Mouse (Mus musculus) granulocyte monocyte progenitor cell, adult 5-6 weeks (primary cell): ENCODE data around the gene Hhatl. TPM values are rescaled to one million over a fixed set of nuclear protein-coding genes. Genes with fewer than 3 reads are reported as not detected.

Source experiments
- ATAC-seq: replicated peaks from 2 replicates; pipeline ENCODE4 v1.8.0; 2016; ENCODE audit warnings: mild to moderate bottlenecking, moderate TSS enrichment, inconsistent platforms; ENCODE audit not compliant: poor library complexity, severe bottlenecking
- total RNA-seq, 2 experiments: library from RNA; stranded (forward) in 1 of 2; stranded (reverse) in 1 of 2; fragments of 200-712, 200-1000 nt in 1 of 2; fragments of >200 nt in 1 of 2; fragmentation: Nextera tagmentation in 1 of 2; gene quantifications; 2 replicates each; pipeline ENCODE4 v1.2.3; 2014 to 2017

Hhatl gene
- total RNA-seq, 2 experiments from 2014 or later, result not detected

- peak; percentile 16 for ATAC-seq
These were observed 31.8 kb downstream of the Hhatl start for GRCm38 (mm10) chr9:121760271-121761090.

DNA sequence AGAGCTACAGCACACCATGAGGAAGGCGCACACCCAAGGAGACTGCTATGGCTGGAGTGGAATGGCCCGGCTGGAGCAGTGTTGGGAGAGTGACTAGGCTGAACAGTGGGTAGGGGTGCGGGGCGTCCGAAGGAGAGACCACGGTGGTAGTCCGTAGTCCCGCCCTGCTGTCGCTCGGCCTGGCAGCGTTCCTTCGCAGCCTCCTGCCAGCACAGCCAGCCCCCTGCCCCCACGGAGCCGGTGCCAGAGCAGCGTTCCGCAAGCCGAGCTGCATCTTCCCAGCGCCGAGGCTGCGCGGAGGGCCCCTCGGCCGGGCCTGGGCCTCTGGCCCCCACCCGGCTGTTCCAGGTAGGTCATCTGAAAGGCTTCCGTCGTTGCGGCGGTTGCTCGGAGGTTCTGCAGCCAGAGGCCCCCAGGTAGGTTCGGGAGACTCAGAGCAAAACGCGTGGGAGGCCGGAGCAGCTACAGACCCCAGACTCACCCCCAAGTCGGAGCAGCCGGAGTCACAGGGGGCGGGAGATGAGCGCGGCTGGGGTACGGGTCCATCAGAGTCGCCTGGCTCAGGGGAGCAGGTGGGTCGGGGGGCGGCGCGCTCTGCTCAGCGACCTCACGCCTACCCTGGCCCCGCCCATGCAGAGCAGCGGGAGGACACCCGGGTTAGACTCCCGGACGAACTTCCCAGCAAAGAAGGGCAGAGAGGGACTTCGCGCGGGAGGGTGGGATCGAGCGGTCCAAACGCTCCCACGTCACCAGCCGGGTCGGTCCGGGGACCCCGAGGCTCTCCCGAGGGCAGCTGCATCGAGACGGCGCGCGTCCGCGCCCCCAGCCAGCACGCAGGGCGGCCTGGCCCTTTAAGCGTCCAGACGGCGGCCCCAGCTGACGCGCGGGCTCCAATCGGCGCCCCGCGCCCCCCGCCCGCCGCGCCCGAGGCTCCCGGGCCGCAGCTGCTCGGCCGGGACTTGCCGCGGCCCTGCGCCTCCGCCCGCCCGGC lies 32.9 kb downstream of the Hhatl start, which contains the start of gene Zfp651:
TSS of gene Zfp651 (plus strand) at position 240 of the 991 bp plus-strand sequence.
- peak; percentile 19 for ATAC-seq

- ATAC-seq, result no peak
These were observed 34.2 kb downstream of the Hhatl start for GRCm38 (mm10) chr9:121757835-121758814.

DNA sequence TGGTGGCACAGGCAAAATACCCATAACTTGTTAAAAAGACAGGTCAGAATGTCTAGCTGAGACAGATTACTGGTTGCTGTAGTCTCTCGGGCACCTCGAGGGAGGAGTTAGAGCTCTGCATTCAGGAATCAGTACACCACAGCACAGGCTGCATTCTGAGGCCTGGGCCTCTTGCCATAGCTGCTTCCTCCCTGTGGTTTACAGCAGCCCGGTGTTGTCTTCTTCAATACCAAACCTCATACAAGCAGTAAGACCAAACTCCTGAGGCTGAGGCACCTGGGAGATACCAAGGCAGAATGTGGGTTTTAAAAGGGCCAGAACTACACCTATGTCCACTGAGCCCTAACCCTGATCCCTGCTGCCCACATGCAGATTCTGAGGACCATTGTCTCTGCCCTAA lies 34.9 kb downstream of the Hhatl start:
- peak; percentile 21; the same call in 1 of the 2 replicates for ATAC-seq

DNA sequence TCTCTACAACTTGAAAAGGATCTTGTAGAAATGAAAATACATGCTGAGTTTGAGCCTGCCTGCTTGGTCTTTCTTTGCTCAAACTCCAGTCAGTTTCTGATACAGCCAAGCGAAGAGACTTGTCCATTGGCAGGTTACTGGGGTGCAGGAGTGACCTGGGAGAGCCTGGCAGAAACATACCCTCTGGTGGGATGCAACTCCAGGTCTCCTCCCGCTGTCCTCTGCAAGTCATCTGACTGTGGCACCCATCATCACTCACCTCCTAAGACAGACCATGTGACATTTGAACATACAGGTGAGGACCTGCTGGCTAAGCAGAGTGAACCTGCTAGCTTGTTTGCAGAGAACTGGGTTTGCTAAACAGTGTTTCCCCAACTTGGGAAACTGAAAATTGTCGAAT lies 35.5 kb downstream of the Hhatl start:
- no peak for ATAC-seq

DNA sequence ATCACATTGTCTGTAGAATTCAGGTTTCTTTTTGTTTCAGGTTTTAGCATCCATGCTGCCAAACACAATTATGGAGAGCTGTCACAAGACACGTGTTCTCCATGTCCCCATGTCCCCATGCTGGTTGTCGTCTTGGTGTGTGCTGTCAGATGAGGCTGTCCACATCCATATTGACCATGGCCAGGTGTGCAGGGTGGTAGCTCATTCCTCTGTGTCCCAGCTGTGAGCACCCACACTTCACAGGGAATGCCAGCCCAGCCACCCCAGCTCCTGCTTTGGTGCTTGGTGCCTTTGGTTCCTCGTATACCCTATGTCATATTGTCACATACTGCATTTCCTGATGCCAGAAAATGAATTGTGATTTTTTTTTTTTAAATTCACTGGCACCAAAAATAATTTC lies 37.7 kb downstream of the Hhatl start:
- no peak for ATAC-seq

GRCm38 (mm10) chr9:121752774-121753173 lies 39.5 kb downstream of the Hhatl start:
- no peak for ATAC-seq

GRCm38 (mm10) chr9:121744051-121744450 lies 48.3 kb downstream of the Hhatl start:
- ATAC-seq, result peak; percentile 44

DNA sequence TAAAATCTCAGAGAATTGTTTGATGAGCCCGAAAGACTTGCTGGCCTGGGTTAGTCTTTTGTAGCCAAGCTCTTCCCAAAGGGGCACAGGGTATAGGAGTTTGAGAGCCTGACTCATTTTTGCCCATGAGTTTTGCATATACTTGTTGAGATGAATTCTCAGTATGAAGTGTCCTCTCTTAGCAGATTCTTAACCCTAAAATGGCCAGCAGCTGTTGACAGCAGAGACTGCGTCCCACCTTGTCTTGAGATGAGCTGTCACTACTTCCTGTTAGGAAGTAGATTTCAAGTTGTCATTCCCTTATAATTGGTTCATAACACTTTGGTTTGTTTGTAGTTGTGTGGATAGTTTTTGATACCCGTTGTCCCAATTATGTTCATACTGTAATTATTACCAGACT lies 51.1 kb downstream of the Hhatl start:
- no peak for ATAC-seq

DNA sequence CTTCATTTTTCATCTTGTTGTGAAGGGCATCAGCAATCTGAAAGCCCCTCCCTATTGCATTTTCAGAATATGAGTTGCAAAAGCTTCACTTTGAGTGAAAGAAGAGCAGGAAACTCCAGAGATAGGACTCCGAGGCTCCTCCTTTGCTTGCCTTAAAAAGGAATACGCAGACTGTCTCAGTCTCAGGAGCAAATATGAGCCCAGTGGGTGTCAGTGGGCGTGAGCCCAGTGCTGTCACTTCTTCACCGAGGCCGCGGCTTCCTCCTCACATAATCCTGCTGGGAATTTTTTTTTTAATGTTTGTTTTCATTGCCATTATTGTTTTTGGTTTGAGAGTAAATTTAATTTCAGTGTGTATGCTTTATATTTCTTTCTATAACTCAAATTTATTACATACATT lies 51.8 kb downstream of the Hhatl start:
- ATAC-seq, result no peak

Other genes with a start within 250 kb of the Hhatl start
- gene Lyzl4, start 150.4 kb downstream of the Hhatl start, total RNA-seq (2014; fragmentation: Nextera tagmentation), result not detected in 2 replicates
- gene Lyzl4, start 150.4 kb downstream of the Hhatl start, total RNA-seq (2017), result not detected in 2 replicates
- gene Vipr1, start 149.8 kb downstream of the Hhatl start, total RNA-seq (2014; fragmentation: Nextera tagmentation), result not detected in 2 replicates
- gene Vipr1, start 149.8 kb downstream of the Hhatl start, total RNA-seq (2017), result not detected in 2 replicates
- gene Sec22c, start 87.0 kb downstream of the Hhatl start, total RNA-seq (2014; fragmentation: Nextera tagmentation), result 14.7 and 18.2 TPM in 2 replicates
- gene Sec22c, start 87.0 kb downstream of the Hhatl start, total RNA-seq (2017), result 4.7 and 10.5 TPM in 2 replicates
- 25.7 and 67.5 TPM in 2 replicates for gene Ss18l2, start 82.2 kb downstream of the Hhatl start, total RNA-seq (2014; fragmentation: Nextera tagmentation)
- gene Ss18l2, start 82.2 kb downstream of the Hhatl start, total RNA-seq (2017), result 44.9 and 59.5 TPM in 2 replicates
- gene Nktr, start 73.3 kb downstream of the Hhatl start, total RNA-seq (2014; fragmentation: Nextera tagmentation), result 140 and 176 TPM in 2 replicates
- gene Nktr, start 73.3 kb downstream of the Hhatl start, total RNA-seq (2017), result 130 and 131 TPM in 2 replicates
- 0.98 TPM in 1 of 2 replicates, not detected in the other for gene Zfp651, start 33.2 kb downstream of the Hhatl start, total RNA-seq (2014; fragmentation: Nextera tagmentation)
- gene Zfp651, start 33.2 kb downstream of the Hhatl start, total RNA-seq (2017), result 0.39 TPM in 1 of 2 replicates, not detected in the other
- 0.41 TPM in 1 of 2 replicates, not detected in the other for gene Klhl40, start 14.9 kb downstream of the Hhatl start, total RNA-seq (2014; fragmentation: Nextera tagmentation)
- not detected in 2 replicates for gene Klhl40, start 14.9 kb downstream of the Hhatl start, total RNA-seq (2017)
- gene Ccdc13, start 47.0 kb upstream of the Hhatl start, total RNA-seq (2014; fragmentation: Nextera tagmentation), result not detected in 2 replicates
- not detected in 2 replicates for gene Ccdc13, start 47.0 kb upstream of the Hhatl start, total RNA-seq (2017)
- gene Higd1a, start 65.9 kb upstream of the Hhatl start, total RNA-seq (2014; fragmentation: Nextera tagmentation), result 106 and 125 TPM in 2 replicates
- 12.9 and 16.8 TPM in 2 replicates for gene Higd1a, start 65.9 kb upstream of the Hhatl start, total RNA-seq (2017)
- gene Ackr2, start 105.8 kb upstream of the Hhatl start, total RNA-seq (2014; fragmentation: Nextera tagmentation), result not detected in 2 replicates
- gene Ackr2, start 105.8 kb upstream of the Hhatl start, total RNA-seq (2017), result not detected in 2 replicates
- gene Cyp8b1, start 123.8 kb upstream of the Hhatl start, total RNA-seq (2014; fragmentation: Nextera tagmentation), result not detected in 2 replicates
- gene Cyp8b1, start 123.8 kb upstream of the Hhatl start, total RNA-seq (2017), result not detected in 2 replicates
- gene Fam198a, start 158.5 kb upstream of the Hhatl start, total RNA-seq (2014; fragmentation: Nextera tagmentation), result 0.17 TPM in 1 of 2 replicates, not detected in the other
- gene Fam198a, start 158.5 kb upstream of the Hhatl start, total RNA-seq (2017), result 0.17 TPM in 1 of 2 replicates, not detected in the other
- gene Pomgnt2, start 204.6 kb upstream of the Hhatl start, total RNA-seq (2014; fragmentation: Nextera tagmentation), result 6.3 and 10.6 TPM in 2 replicates
- 6.7 and 7.0 TPM in 2 replicates for gene Pomgnt2, start 204.6 kb upstream of the Hhatl start, total RNA-seq (2017)